Mouse (Mus musculus) forebrain, embryonic 11.5 days (tissue): ENCODE data around the gene Epn2. TPM values are rescaled to one million over a fixed set of nuclear protein-coding genes. Genes with fewer than 3 reads are reported as not detected.

ENCODE experiments used
- ATAC-seq: fragments of 200-750 bp; cut with Nextera tagmentation; replicated peaks from 2 replicates; pipeline ENCODE4 v1.8.0; 2017; ENCODE audit warnings: moderate TSS enrichment; ENCODE audit not compliant: low FRiP score
- DNase-seq: peaks from one replicate; pipeline ENCODE4 v3.0.0-alpha.2; 2017; ENCODE audit warnings: low spot score
- H3K27ac ChIP-seq: fragments of 300-500 bp; sonication (generic); 2 replicates; pipeline ENCODE4 v1.5.1; 2014; ENCODE audit warnings: low read depth, low read length
- H3K27me3 ChIP-seq: fragments of 300-500 bp; sonication (generic); 2 replicates; pipeline ENCODE4 v1.6.1; 2014; ENCODE audit warnings: mild to moderate bottlenecking, low read length, mixed read lengths; ENCODE audit not compliant: control insufficient read depth, insufficient read depth
- H3K36me3 ChIP-seq: fragments of 300-500 bp; sonication (generic); 2 replicates; pipeline ENCODE4 v1.6.1; 2014; ENCODE audit warnings: mild to moderate bottlenecking, low read length, moderate library complexity, mixed read lengths; ENCODE audit not compliant: control insufficient read depth, insufficient read depth
- H3K4me1 ChIP-seq: fragments of 300-500 bp; sonication (generic); replicated peaks from 2 replicates; pipeline ENCODE4 v1.6.1; 2014; ENCODE audit warnings: low read length, mixed read lengths; ENCODE audit not compliant: control insufficient read depth, insufficient read depth
- H3K4me2 ChIP-seq: fragments of 300-500 bp; sonication (generic); 2 replicates; pipeline ENCODE4 v1.6.1; 2014; ENCODE audit warnings: low read depth, mild to moderate bottlenecking, low read length, moderate library complexity, mixed read lengths; ENCODE audit not compliant: severe bottlenecking
- H3K4me3 ChIP-seq: fragments of 300-500 bp; sonication (generic); 2 replicates; pipeline ENCODE4 v1.5.1; 2014; ENCODE audit warnings: low read depth, low read length
- H3K9ac ChIP-seq: fragments of 300-500 bp; sonication (generic); 2 replicates; pipeline ENCODE4 v1.6.1; 2014; ENCODE audit warnings: low read length
- H3K9me3 ChIP-seq: fragments of 300-500 bp; sonication (generic); 2 replicates; pipeline ENCODE4 v1.6.1; 2016; ENCODE audit warnings: low read length, mixed read lengths; ENCODE audit not compliant: control insufficient read depth
- WGBS: fragments of 180-500 bp; shearing (Covaris S2); extraction: QIAGEN DNeasy Blood & Tissue Kit; methylation state at CpG from one replicate; pipeline ENCODE4 v1.1.7; 2014; 5-methylcytosine and 5-hydroxymethylcytosine counted together
- polyA plus RNA-seq: library from polyadenylated mRNA; unstranded; fragments of >200 nt; fragmentation: Nextera tagmentation; extraction: Ambion mirVana; gene quantifications from 2 replicates; pipeline ENCODE4 v1.2.1, GENCODE M21; 2014

Epn2 gene
- 31.2 and 34.1 TPM in 2 replicates for polyA plus RNA-seq

- Histone ChIP-seq H3K9ac (peak within 1 kb of the TSS; percentile 86), H3K36me3 (no peaks in the 10 kb centered on the region), H3K4me3 (peak within 1 kb of the TSS; percentile 60), H3K27me3 (no peaks in the 10 kb centered on the region), H3K4me1 (peaks cover 8% of the 10 kb centered on the region; the same call in 1 of the 2 replicates), H3K9me3 (no peaks in the 10 kb centered on the region), H3K4me2 (peak within 1 kb of the TSS; percentile 92), H3K27ac (peak within 1 kb of the TSS; percentile 57)
- DNase-seq (peak; percentile 92), ATAC-seq (peak; percentile 94)
- under 1% methylated on average over 82 of the region's 93 CpGs for WGBS
Observed at GRCm38 (mm10) chr11:61578983-61579877, at the start of gene Epn2. Epn2 (minus strand) TSS chr11:61579687.

- Histone ChIP-seq H3K4me3 (no peak overlapping the region), H3K4me2 (no peak overlapping the region), H3K36me3 (no peaks in the 10 kb centered on the region), H3K27me3 (no peaks in the 10 kb centered on the region), H3K27ac (no peak overlapping the region), H3K4me1 (no peaks in the 10 kb centered on the region), H3K9ac (no peak overlapping the region), H3K9me3 (no peaks in the 10 kb centered on the region)
- DNase-seq (no peak), ATAC-seq (no peak)
- 74% methylated on average over 1 of the region's 1 CpGs for WGBS
Observed at GRCm38 (mm10) chr11:61626509-61626908, 47.0 kb upstream of the Epn2 start.

- Histone ChIP-seq H3K4me2 (no peak overlapping the region), H3K27me3 (no peaks in the 10 kb centered on the region; the same call in 1 of the 2 replicates), H3K27ac (no peak overlapping the region), H3K4me1 (no peaks in the 10 kb centered on the region), H3K4me3 (no peak overlapping the region), H3K36me3 (no peaks in the 10 kb centered on the region), H3K9ac (no peak overlapping the region), H3K9me3 (no peaks in the 10 kb centered on the region)
- no peak for ATAC-seq
- DNase-seq = no peak
- WGBS = 86% methylated on average over 7 of the region's 7 CpGs
Observed at GRCm38 (mm10) chr11:61625136-61625535, 45.6 kb upstream of the Epn2 start.

GRCm38 (mm10) chr11:61620762-61621161 is 41.3 kb upstream of the Epn2 start:
- Histone ChIP-seq H3K4me2 (peak overlapping the region; percentile 69), H3K27ac (no peak overlapping the region), H3K9me3 (no peaks in the 10 kb centered on the region), H3K4me3 (peak overlapping the region; percentile 38; the same call in 1 of the 2 replicates), H3K4me1 (peaks cover 5% of the 10 kb centered on the region; the same call in 1 of the 2 replicates), H3K36me3 (no peaks in the 10 kb centered on the region), H3K27me3 (no peaks in the 10 kb centered on the region; the same call in 1 of the 2 replicates), H3K9ac (no peak overlapping the region; the same call in 1 of the 2 replicates)
- 65% methylated on average over 8 of the region's 8 CpGs for WGBS
- DNase-seq = no peak
- no peak for ATAC-seq

GRCm38 (mm10) chr11:61620254-61620670 is 40.8 kb upstream of the Epn2 start:
- H3K27ac ChIP-seq = no peak overlapping the region

GRCm38 (mm10) chr11:61619791-61620241 is 40.3 kb upstream of the Epn2 start:
- Histone ChIP-seq H3K4me2 (peak overlapping the region; percentile 69), H3K36me3 (no peaks in the 10 kb centered on the region), H3K4me1 (peaks cover 5% of the 10 kb centered on the region; the same call in 1 of the 2 replicates), H3K4me3 (peak overlapping the region; percentile 38), H3K9ac (peak overlapping the region; percentile 46), H3K9me3 (no peaks in the 10 kb centered on the region), H3K27me3 (no peaks in the 10 kb centered on the region; the same call in 1 of the 2 replicates), H3K27ac (no peak overlapping the region)
- ATAC-seq = 0 out of 2 replicates have a peak, but pooled peaks have one; percentile 53
- DNase-seq = peak; percentile 83
- WGBS = 1% methylated on average over 17 of the region's 17 CpGs

More at GRCm38 (mm10) chr11:61620254-61620670, 40.8 kb upstream of the Epn2 start:
- DNase-seq = peak; percentile 89
- ATAC-seq = peak; percentile 61; the same call in 1 of the 2 replicates
- peak overlapping the region; percentile 46 for H3K9ac ChIP-seq
- no peaks in the 10 kb centered on the region for H3K36me3 ChIP-seq
- peak overlapping the region; percentile 69 for H3K4me2 ChIP-seq
- peak overlapping the region; percentile 38 for H3K4me3 ChIP-seq
- H3K27me3 ChIP-seq = no peaks in the 10 kb centered on the region; the same call in 1 of the 2 replicates
- peaks cover 5% of the 10 kb centered on the region; the same call in 1 of the 2 replicates for H3K4me1 ChIP-seq
- no peaks in the 10 kb centered on the region for H3K9me3 ChIP-seq
- WGBS = under 1% methylated on average over 17 of the region's 17 CpGs

- Histone ChIP-seq H3K9ac (peak overlapping the region; percentile 46; the same call in 1 of the 2 replicates), H3K4me3 (peak overlapping the region; percentile 38), H3K27ac (no peak overlapping the region), H3K9me3 (no peaks in the 10 kb centered on the region), H3K36me3 (no peaks in the 10 kb centered on the region), H3K27me3 (no peaks in the 10 kb centered on the region; the same call in 1 of the 2 replicates), H3K4me1 (peaks cover 5% of the 10 kb centered on the region; the same call in 1 of the 2 replicates), H3K4me2 (peak overlapping the region; percentile 69)
- WGBS = 14% methylated on average over 6 of the region's 6 CpGs
- ATAC-seq = no peak
- no peak for DNase-seq
Observed at GRCm38 (mm10) chr11:61619356-61619755, 39.9 kb upstream of the Epn2 start.

- no peak for ATAC-seq
- 89% methylated on average over 8 of the region's 8 CpGs for WGBS
- no peak overlapping the region for H3K27ac ChIP-seq
Observed at GRCm38 (mm10) chr11:61618571-61618970, 39.1 kb upstream of the Epn2 start.

More at GRCm38 (mm10) chr11:61618571-61618970, 39.1 kb upstream of the Epn2 start:
- Histone ChIP-seq H3K36me3 (no peaks in the 10 kb centered on the region), H3K4me1 (peaks cover 5% of the 10 kb centered on the region; the same call in 1 of the 2 replicates), H3K4me2 (no peak overlapping the region), H3K27me3 (no peaks in the 10 kb centered on the region; the same call in 1 of the 2 replicates), H3K4me3 (no peak overlapping the region), H3K9ac (no peak overlapping the region), H3K9me3 (no peaks in the 10 kb centered on the region)
- no peak for DNase-seq
